Mouse (Mus musculus): ENCODE measurements around the gene Nfatc2. TPM values are rescaled to one million over a fixed set of nuclear protein-coding genes. Genes with fewer than 3 reads are reported as not detected.

Nfatc2 gene
- polyA plus RNA-seq, 1 experiment from 2014 or later = 13.2 TPM

- peaks cover 59 to 88% of the 10 kb centered on the region in 2 experiments for H3K4me1 ChIP-seq (ENCODE audit: control insufficient read depth in 2 of 2, insufficient read depth in 2 of 2, low read length in 2 of 2)
- no peaks in the 10 kb centered on the region for H3K27me3 ChIP-seq (ENCODE audit: control insufficient read depth, insufficient read depth, low read length)
- peak overlapping the region; percentile 85 to 92 for H3K27ac ChIP-seq (replicated peaks in 1 of 2; ENCODE audit: control insufficient read depth in 1 of 2, insufficient read depth in 1 of 2, low read depth in 2 of 2, low read length in 2 of 2)
- H3K4me2 ChIP-seq (ENCODE audit: low read length) = peak overlapping the region; percentile 31; the same call in 1 of the 2 replicates
- WGBS = 44% methylated on average over 8 of the region's 8 CpGs
- H3K36me3 ChIP-seq (ENCODE audit: control insufficient read depth, insufficient read depth, low read length) = no peaks in the 10 kb centered on the region
- H3K4me3 ChIP-seq (ENCODE audit: control insufficient read depth in 1 of 2, insufficient read depth in 1 of 2, low read depth in 1 of 2, low read length in 2 of 2) = no peak overlapping the region
- peak; percentile 59 for ATAC-seq (ENCODE audit: insufficient number of reproducible peaks, insufficient read depth, low FRiP score, low read depth)
- no peaks in the 10 kb centered on the region for H3K9me3 ChIP-seq (ENCODE audit: control insufficient read depth, low read length)
- H3K9ac ChIP-seq (ENCODE audit: low read length) = peak overlapping the region; percentile 31; the same call in 1 of the 2 replicates
Observed at GRCm38 (mm10) chr2:168584408-168584807, 17.0 kb downstream of the Nfatc2 start.

- Histone ChIP-seq H3K27ac (replicated peaks in 1 of 2; ENCODE audit: control insufficient read depth in 1 of 2, insufficient read depth in 1 of 2, low read depth in 2 of 2, low read length in 2 of 2) (peak overlapping the region in 1 of 2 experiments; percentile 92; a peak in 2 of 4 replicates), H3K4me3 (ENCODE audit: control insufficient read depth in 1 of 2, insufficient read depth in 1 of 2, low read depth in 1 of 2, low read length in 2 of 2) (no peak overlapping the region), H3K36me3 (ENCODE audit: control insufficient read depth, insufficient read depth, low read length) (no peaks in the 10 kb centered on the region), H3K9me3 (ENCODE audit: control insufficient read depth, low read length) (no peaks in the 10 kb centered on the region), H3K27me3 (ENCODE audit: control insufficient read depth, insufficient read depth, low read length) (no peaks in the 10 kb centered on the region), H3K4me2 (ENCODE audit: low read length) (no peak overlapping the region), H3K4me1 (ENCODE audit: control insufficient read depth in 2 of 2, insufficient read depth in 2 of 2, low read length in 2 of 2) (peaks cover 70 to 88% of the 10 kb centered on the region in 2 experiments), H3K9ac (ENCODE audit: low read length) (peak overlapping the region; percentile 23; the same call in 1 of the 2 replicates)
- no peak for ATAC-seq (ENCODE audit: insufficient number of reproducible peaks, insufficient read depth, low FRiP score, low read depth)
- 73% methylated on average over 5 of the region's 5 CpGs for WGBS
Observed at GRCm38 (mm10) chr2:168583084-168583483, 18.4 kb downstream of the Nfatc2 start.

- no peak for ATAC-seq (ENCODE audit: insufficient number of reproducible peaks, insufficient read depth, low FRiP score, low read depth)
- Histone ChIP-seq H3K4me1 (ENCODE audit: control insufficient read depth in 2 of 2, insufficient read depth in 2 of 2, low read length in 2 of 2) (peaks cover 66 to 80% of the 10 kb centered on the region in 2 experiments), H3K9ac (ENCODE audit: low read length) (peak overlapping the region; percentile 58; the same call in 1 of the 2 replicates), H3K27me3 (ENCODE audit: control insufficient read depth, insufficient read depth, low read length) (no peaks in the 10 kb centered on the region), H3K27ac (replicated peaks in 1 of 2; ENCODE audit: control insufficient read depth in 1 of 2, insufficient read depth in 1 of 2, low read depth in 2 of 2, low read length in 2 of 2) (peak overlapping the region in 1 of 2 experiments; percentile 52; a peak in 1 of 4 replicates), H3K4me3 (ENCODE audit: control insufficient read depth in 1 of 2, insufficient read depth in 1 of 2, low read depth in 1 of 2, low read length in 2 of 2) (no peak overlapping the region), H3K9me3 (ENCODE audit: control insufficient read depth, low read length) (no peaks in the 10 kb centered on the region), H3K36me3 (ENCODE audit: control insufficient read depth, insufficient read depth, low read length) (no peaks in the 10 kb centered on the region), H3K4me2 (ENCODE audit: low read length) (0 out of 2 replicates have a peak overlapping the region, but pooled peaks have one; percentile 43)
- WGBS = 47% methylated on average over 6 of the region's 6 CpGs
Observed at GRCm38 (mm10) chr2:168581207-168581854, 20.1 kb downstream of the Nfatc2 start.

GRCm38 (mm10) chr2:168580295-168580915 lies 21.1 kb downstream of the Nfatc2 start:
- peak overlapping the region; percentile 58 for H3K9ac ChIP-seq (ENCODE audit: low read length)
- no peaks in the 10 kb centered on the region for H3K27me3 ChIP-seq (ENCODE audit: control insufficient read depth, insufficient read depth, low read length)
- no peaks in the 10 kb centered on the region for H3K36me3 ChIP-seq (ENCODE audit: control insufficient read depth, insufficient read depth, low read length)
- peak overlapping the region in 1 of 2 experiments; percentile 52; a peak in 1 of 4 replicates for H3K27ac ChIP-seq (replicated peaks in 1 of 2; ENCODE audit: control insufficient read depth in 1 of 2, insufficient read depth in 1 of 2, low read depth in 2 of 2, low read length in 2 of 2)
- H3K4me2 ChIP-seq (ENCODE audit: low read length) = peak overlapping the region; percentile 43
- H3K4me3 ChIP-seq (ENCODE audit: control insufficient read depth in 1 of 2, insufficient read depth in 1 of 2, low read depth in 1 of 2, low read length in 2 of 2) = no peak overlapping the region
- H3K4me1 ChIP-seq (ENCODE audit: control insufficient read depth in 2 of 2, insufficient read depth in 2 of 2, low read length in 2 of 2) = peaks cover 63 to 75% of the 10 kb centered on the region in 2 experiments
- no peak for ATAC-seq (ENCODE audit: insufficient number of reproducible peaks, insufficient read depth, low FRiP score, low read depth)
- no peaks in the 10 kb centered on the region for H3K9me3 ChIP-seq (ENCODE audit: control insufficient read depth, low read length)
- 52% methylated on average over 22 of the region's 22 CpGs for WGBS

GRCm38 (mm10) chr2:168579601-168580130 lies 21.8 kb downstream of the Nfatc2 start:
- H3K4me2 ChIP-seq (ENCODE audit: low read length) = no peak overlapping the region
- WGBS = 50% methylated on average over 15 of the region's 15 CpGs
- no peak for ATAC-seq (ENCODE audit: insufficient number of reproducible peaks, insufficient read depth, low FRiP score, low read depth)
- peak overlapping the region; percentile 3 to 26; a peak in 2 of 4 replicates for H3K27ac ChIP-seq (replicated peaks in 1 of 2; ENCODE audit: control insufficient read depth in 1 of 2, insufficient read depth in 1 of 2, low read depth in 2 of 2, low read length in 2 of 2)
- H3K36me3 ChIP-seq (ENCODE audit: control insufficient read depth, insufficient read depth, low read length) = no peaks in the 10 kb centered on the region
- no peak overlapping the region for H3K4me3 ChIP-seq (ENCODE audit: control insufficient read depth in 1 of 2, insufficient read depth in 1 of 2, low read depth in 1 of 2, low read length in 2 of 2)
- H3K9me3 ChIP-seq (ENCODE audit: control insufficient read depth, low read length) = no peaks in the 10 kb centered on the region
- peaks cover 63 to 77% of the 10 kb centered on the region in 2 experiments for H3K4me1 ChIP-seq (ENCODE audit: control insufficient read depth in 2 of 2, insufficient read depth in 2 of 2, low read length in 2 of 2)
- peak overlapping the region; percentile 35 for H3K9ac ChIP-seq (ENCODE audit: low read length)
- no peaks in the 10 kb centered on the region for H3K27me3 ChIP-seq (ENCODE audit: control insufficient read depth, insufficient read depth, low read length)

- Histone ChIP-seq H3K9me3 (ENCODE audit: control insufficient read depth, low read length) (no peaks in the 10 kb centered on the region), H3K27ac (replicated peaks in 1 of 2; ENCODE audit: control insufficient read depth in 1 of 2, insufficient read depth in 1 of 2, low read depth in 2 of 2, low read length in 2 of 2) (peak overlapping the region in 1 of 2 experiments; percentile 26; a peak in 1 of 4 replicates), H3K4me1 (ENCODE audit: control insufficient read depth in 2 of 2, insufficient read depth in 2 of 2, low read length in 2 of 2) (peaks cover 66 to 77% of the 10 kb centered on the region in 2 experiments), H3K4me2 (ENCODE audit: low read length) (no peak overlapping the region), H3K27me3 (ENCODE audit: control insufficient read depth, insufficient read depth, low read length) (no peaks in the 10 kb centered on the region), H3K36me3 (ENCODE audit: control insufficient read depth, insufficient read depth, low read length) (no peaks in the 10 kb centered on the region), H3K9ac (ENCODE audit: low read length) (no peak overlapping the region), H3K4me3 (ENCODE audit: control insufficient read depth in 1 of 2, insufficient read depth in 1 of 2, low read depth in 1 of 2, low read length in 2 of 2) (no peak overlapping the region)
- no peak for ATAC-seq (ENCODE audit: insufficient number of reproducible peaks, insufficient read depth, low FRiP score, low read depth)
- 67% methylated on average over 3 of the region's 3 CpGs for WGBS
Observed at GRCm38 (mm10) chr2:168579109-168579508, 22.3 kb downstream of the Nfatc2 start.

- H3K9me3 ChIP-seq (ENCODE audit: control insufficient read depth, low read length) = no peaks in the 10 kb centered on the region
- no peak for ATAC-seq (ENCODE audit: insufficient number of reproducible peaks, insufficient read depth, low FRiP score, low read depth)
- peak overlapping the region in 1 of 2 experiments; percentile 25; a peak in 2 of 4 replicates for H3K27ac ChIP-seq (replicated peaks in 1 of 2; ENCODE audit: control insufficient read depth in 1 of 2, insufficient read depth in 1 of 2, low read depth in 2 of 2, low read length in 2 of 2)
- 47% methylated on average over 9 of the region's 9 CpGs for WGBS
- H3K36me3 ChIP-seq (ENCODE audit: control insufficient read depth, insufficient read depth, low read length) = no peaks in the 10 kb centered on the region
- H3K9ac ChIP-seq (ENCODE audit: low read length) = no peak overlapping the region
- H3K4me3 ChIP-seq (ENCODE audit: control insufficient read depth in 1 of 2, insufficient read depth in 1 of 2, low read depth in 1 of 2, low read length in 2 of 2) = no peak overlapping the region
- peaks cover 62 to 71% of the 10 kb centered on the region in 2 experiments for H3K4me1 ChIP-seq (ENCODE audit: control insufficient read depth in 2 of 2, insufficient read depth in 2 of 2, low read length in 2 of 2)
- H3K27me3 ChIP-seq (ENCODE audit: control insufficient read depth, insufficient read depth, low read length) = no peaks in the 10 kb centered on the region
- 0 out of 2 replicates have a peak overlapping the region, but pooled peaks have one; percentile 17 for H3K4me2 ChIP-seq (ENCODE audit: low read length)
Observed at GRCm38 (mm10) chr2:168578132-168578531, 23.3 kb downstream of the Nfatc2 start.

Data from heart, embryonic 14.5 days (tissue).